Mouse (Mus musculus) E14TG2a.4 (cell line): ENCODE data around the gene Strn4.
A peak's percentile ranks its signal among the peaks of the same experiment; 100 is the strongest.

Experiments used
- H3K27me3 ChIP-seq: 2 replicates; pipeline ENCODE4 v1.6.1; 2014; ENCODE audit warnings: low read length, control low read depth; ENCODE audit not compliant: insufficient read depth
- H3K36me3 ChIP-seq: 2 replicates; pipeline ENCODE4 v1.6.1; 2014; ENCODE audit warnings: low read length, control low read depth; ENCODE audit not compliant: insufficient read depth
- H3K4me1 ChIP-seq: replicated peaks from 2 replicates; pipeline ENCODE4 v1.6.1; 2014; ENCODE audit warnings: low read depth, low read length, control low read depth
- H3K4me3 ChIP-seq: replicated peaks from 2 replicates; pipeline ENCODE4 v1.5.1; 2014; ENCODE audit warnings: mild to moderate bottlenecking, low read length
- H3K9me3 ChIP-seq: 2 replicates; pipeline ENCODE4 v1.6.1; 2014; ENCODE audit warnings: low read length, control low read depth
- CTCF ChIP-seq: conservative IDR thresholded peaks from 2 replicates; pipeline ENCODE4 v1.5.1; 2014; ENCODE audit warnings: low read length
- NANOG ChIP-seq: IDR thresholded peaks from 2 replicates; pipeline ENCODE4 v1.6.1; 2014; ENCODE audit warnings: borderline replicate concordance, low read length, mixed read lengths
- POU5F1 ChIP-seq: IDR thresholded peaks from 2 replicates; pipeline ENCODE4 v1.6.1; 2014; ENCODE audit warnings: low read length, borderline replicate concordance

Gene Strn4

DNA sequence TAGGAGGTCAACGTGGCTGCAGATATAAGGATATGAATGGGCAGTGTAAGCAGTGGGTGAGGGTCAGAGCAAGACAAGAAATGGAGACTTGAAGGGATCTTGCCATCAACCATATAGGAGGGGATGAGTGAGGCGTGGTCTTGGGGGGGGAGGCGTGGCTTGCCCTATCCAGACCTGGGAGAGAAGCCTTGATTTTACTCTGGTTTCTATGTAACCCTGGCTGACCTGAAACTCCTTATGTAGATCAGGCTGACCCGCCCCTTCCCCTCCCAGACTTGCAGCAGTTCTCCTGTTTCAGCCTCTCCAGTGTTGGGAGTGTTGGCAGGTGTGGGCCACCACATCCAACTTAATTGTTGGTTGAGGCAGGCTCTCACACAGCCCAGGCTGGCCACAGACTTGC is 68.6 kb downstream of the Strn4 start:
- Histone ChIP-seq H3K27me3 (peaks cover 13% of the 10 kb centered on the region), H3K9me3 (no peaks in the 10 kb centered on the region), H3K4me3 (0 out of 2 replicates have a peak overlapping the region, but pooled peaks have one; percentile 76), H3K36me3 (peaks cover 21% of the 10 kb centered on the region), H3K4me1 (peaks cover 82% of the 10 kb centered on the region)
- no peak for TF ChIP-seq POU5F1
- no peak for TF ChIP-seq NANOG
- no peak for TF ChIP-seq CTCF

GRCm38 (mm10) chr7:16885271-16885776 is 69.6 kb downstream of the Strn4 start:
- H3K9me3 ChIP-seq: no peaks in the 10 kb centered on the region
- TF ChIP-seq NANOG: no peak
- TF ChIP-seq CTCF: no peak
- TF ChIP-seq POU5F1: no peak
- peaks cover 82% of the 10 kb centered on the region for H3K4me1 ChIP-seq
- H3K4me3 ChIP-seq: peak overlapping the region; percentile 76
- peaks cover 21% of the 10 kb centered on the region for H3K36me3 ChIP-seq
- peaks cover 13% of the 10 kb centered on the region for H3K27me3 ChIP-seq

GRCm38 (mm10) chr7:16885905-16886304 is 70.2 kb downstream of the Strn4 start:
- no peaks in the 10 kb centered on the region for H3K9me3 ChIP-seq
- TF ChIP-seq POU5F1 (no peak), CTCF (no peak), NANOG (no peak)
- peak overlapping the region; percentile 76 for H3K4me3 ChIP-seq
- H3K4me1 ChIP-seq: peaks cover 81% of the 10 kb centered on the region
- peaks cover 13% of the 10 kb centered on the region for H3K27me3 ChIP-seq
- H3K36me3 ChIP-seq: peaks cover 21% of the 10 kb centered on the region
